Comparison of ENCODE assay signal across 11 mouse cellular contexts in the genomic region with DNA sequence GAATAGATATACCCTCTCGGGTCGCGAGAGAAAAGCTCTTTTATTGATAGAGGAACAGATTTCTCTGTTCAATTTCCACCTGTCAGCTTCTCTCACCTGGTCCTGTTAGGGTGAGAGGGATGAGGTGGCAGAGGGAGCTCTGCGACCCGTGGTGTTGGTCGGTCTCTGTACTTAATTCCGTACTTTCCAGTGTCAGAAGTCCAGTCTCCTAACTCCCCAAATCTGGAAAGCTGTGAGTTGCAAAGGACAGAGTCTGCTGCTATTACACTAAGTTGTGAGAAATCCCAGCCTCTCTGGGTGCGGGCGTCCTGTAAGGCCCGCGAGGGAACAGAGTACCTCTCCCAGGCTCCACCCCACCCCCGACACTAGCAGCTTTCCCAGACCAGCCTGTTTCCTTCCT. TPM values are rescaled to one million over a fixed set of nuclear protein-coding genes. Genes with fewer than 3 reads are reported as not detected.
DNase-seq lines count a peak whose midpoint lies in the region; ATAC-seq and TF ChIP-seq lines count a peak whose summit lies in the region.
"Had no signal": no experiment of that assay in that cellular context is flagged by ENCODE, and none has a peak within 500 bp of the region (broad histone marks: within the 10 kb centered on the region; RNA-seq: fewer than 3 reads in every experiment).

No protein-coding gene starts in this region.

- no peak overlapping the region for H3K4me2 ChIP-seq in hindbrain, embryonic 16.5 days (ENCODE audit: low read length)
- no peak overlapping the region for H3K4me2 ChIP-seq in midbrain, embryonic 11.5 days
- H3K4me2 ChIP-seq in midbrain, embryonic 15.5 days = no peak overlapping the region
- peak overlapping the region; percentile 50; the same call in 1 of the 2 replicates for H3K4me2 ChIP-seq in heart, postnatal 0 days (ENCODE audit: low read depth, low read length)
- H3K4me2 ChIP-seq in stomach, embryonic 16.5 days (ENCODE audit: low read depth, low read length) = 0 out of 2 replicates have a peak overlapping the region, but pooled peaks have one; percentile 57

- ATAC-seq in hindbrain, embryonic 16.5 days = no peak
- no peak for ATAC-seq in midbrain, embryonic 11.5 days (ENCODE audit: low FRiP score)
- ATAC-seq in midbrain, embryonic 15.5 days (replicated peaks) = no peak
- no peak for ATAC-seq in heart, postnatal 0 days (ENCODE audit: insufficient read depth, low read depth)
- no peak for ATAC-seq in stomach, embryonic 16.5 days (ENCODE audit: insufficient read depth, low FRiP score)
- no peak for ATAC-seq in erythroid progenitor cell, adult 5-6 weeks (replicated peaks; ENCODE audit: low FRiP score, poor library complexity, severe bottlenecking)

- TF ChIP-seq EP300 in heart, postnatal 0 days (IDR thresholded peaks at IDR 0.05; ENCODE audit: low read depth) = no peak

- no peaks in the 10 kb centered on the region for H3K9me3 ChIP-seq in hindbrain, embryonic 10.5 days
- no peaks in the 10 kb centered on the region for H3K9me3 ChIP-seq in hindbrain, embryonic 16.5 days (ENCODE audit: control insufficient read depth, low read length)
- no peaks in the 10 kb centered on the region for H3K9me3 ChIP-seq in midbrain, embryonic 11.5 days (ENCODE audit: control insufficient read depth, low read length)
- no peaks in the 10 kb centered on the region for H3K9me3 ChIP-seq in midbrain, embryonic 15.5 days
- no peaks in the 10 kb centered on the region for H3K9me3 ChIP-seq in heart, postnatal 0 days (replicated peaks; ENCODE audit: control insufficient read depth, low read length)
- no peaks in the 10 kb centered on the region for H3K9me3 ChIP-seq in stomach, embryonic 16.5 days (replicated peaks; ENCODE audit: control insufficient read depth, low read length)

- H3K27ac ChIP-seq in hindbrain, embryonic 10.5 days = no peak overlapping the region
- no peak overlapping the region for H3K27ac ChIP-seq in hindbrain, embryonic 16.5 days (ENCODE audit: low read depth, low read length)
- H3K27ac ChIP-seq in midbrain, embryonic 11.5 days (ENCODE audit: low read depth, low read length) = no peak overlapping the region
- H3K27ac ChIP-seq in midbrain, embryonic 15.5 days = no peak overlapping the region
- no peak overlapping the region for H3K27ac ChIP-seq in heart, postnatal 0 days (ENCODE audit: low read depth)
- 0 out of 2 replicates have a peak overlapping the region, but pooled peaks have one; percentile 33 for H3K27ac ChIP-seq in stomach, embryonic 16.5 days (ENCODE audit: low read length)
- H3K27ac ChIP-seq: left cerebral cortex, adult 2 months had no signal

- no peak overlapping the region for H3K4me3 ChIP-seq in hindbrain, embryonic 10.5 days
- H3K4me3 ChIP-seq in hindbrain, embryonic 16.5 days (ENCODE audit: low read length) = no peak overlapping the region
- no peak overlapping the region for H3K4me3 ChIP-seq in midbrain, embryonic 11.5 days (ENCODE audit: low read depth, low read length)
- no peak overlapping the region for H3K4me3 ChIP-seq in midbrain, embryonic 15.5 days
- H3K4me3 ChIP-seq in heart, postnatal 0 days (ENCODE audit: low read depth, low read length) = peak overlapping the region; percentile 27
- H3K4me3 ChIP-seq in stomach, embryonic 16.5 days (replicated peaks; ENCODE audit: low read length) = peak overlapping the region; percentile 32; the same call in 1 of the 2 replicates
- H3K4me3 ChIP-seq: left cerebral cortex, adult 2 months had no signal

- WGBS in hindbrain, embryonic 10.5 days = 1% methylated on average over 12 of the region's 12 CpGs
- WGBS in hindbrain, embryonic 16.5 days = 3% methylated on average over 12 of the region's 12 CpGs
- 2% methylated on average over 12 of the region's 12 CpGs for WGBS in midbrain, embryonic 11.5 days
- 1% methylated on average over 12 of the region's 12 CpGs for WGBS in midbrain, embryonic 15.5 days
- WGBS in heart, postnatal 0 days = 8% methylated on average over 12 of the region's 12 CpGs
- WGBS in stomach, embryonic 16.5 days = 26% methylated on average over 12 of the region's 12 CpGs

- no peak overlapping the region for H3K9ac ChIP-seq in hindbrain, embryonic 16.5 days (ENCODE audit: low read depth, low read length)
- H3K9ac ChIP-seq in midbrain, embryonic 11.5 days (ENCODE audit: low read length) = no peak overlapping the region
- H3K9ac ChIP-seq in midbrain, embryonic 15.5 days = no peak overlapping the region
- no peak overlapping the region for H3K9ac ChIP-seq in heart, postnatal 0 days (replicated peaks; ENCODE audit: low read depth, low read length)
- H3K9ac ChIP-seq in stomach, embryonic 16.5 days (ENCODE audit: low read length) = no peak overlapping the region

- DNase-seq in hindbrain, embryonic 10.5 days (ENCODE audit: low spot score) = peak; percentile 20
- DNase-seq in midbrain, embryonic 11.5 days (ENCODE audit: low spot score, missing footprints) = peak; percentile 95
- no peak for DNase-seq in heart, postnatal 0 days (ENCODE audit: low spot score)
- DNase-seq: kidney, adult 11 months; lung, adult 18-20 months; thymus, postnatal 14 days had no signal

- H3K4me1 ChIP-seq in hindbrain, embryonic 10.5 days (replicated peaks) = peaks cover 34% of the 10 kb centered on the region
- H3K4me1 ChIP-seq in hindbrain, embryonic 16.5 days (ENCODE audit: control insufficient read depth, insufficient read depth, low read depth, low read length) = peaks cover 4% of the 10 kb centered on the region
- H3K4me1 ChIP-seq in midbrain, embryonic 11.5 days (ENCODE audit: control insufficient read depth, insufficient read depth, low read length) = no peaks in the 10 kb centered on the region
- H3K4me1 ChIP-seq in midbrain, embryonic 15.5 days = peaks cover 28% of the 10 kb centered on the region
- peaks cover 3% of the 10 kb centered on the region; the same call in 1 of the 2 replicates for H3K4me1 ChIP-seq in heart, postnatal 0 days (ENCODE audit: control insufficient read depth, insufficient read depth)
- peaks cover 9% of the 10 kb centered on the region; the same call in 1 of the 2 replicates for H3K4me1 ChIP-seq in stomach, embryonic 16.5 days (ENCODE audit: control insufficient read depth, insufficient read depth, low read length)

- no peaks in the 10 kb centered on the region for H3K36me3 ChIP-seq in hindbrain, embryonic 10.5 days
- no peaks in the 10 kb centered on the region for H3K36me3 ChIP-seq in hindbrain, embryonic 16.5 days (ENCODE audit: control insufficient read depth, insufficient read depth, low read length)
- H3K36me3 ChIP-seq in midbrain, embryonic 11.5 days (ENCODE audit: control insufficient read depth, insufficient read depth, low read length) = no peaks in the 10 kb centered on the region
- H3K36me3 ChIP-seq in midbrain, embryonic 15.5 days (replicated peaks) = no peaks in the 10 kb centered on the region
- H3K36me3 ChIP-seq in heart, postnatal 0 days (replicated peaks; ENCODE audit: control insufficient read depth, insufficient read depth, low read length) = no peaks in the 10 kb centered on the region
- no peaks in the 10 kb centered on the region for H3K36me3 ChIP-seq in stomach, embryonic 16.5 days (ENCODE audit: control insufficient read depth, insufficient read depth, low read length)

- no peak for TF ChIP-seq CTCF in heart, postnatal 0 days (IDR thresholded peaks at IDR 0.05; ENCODE audit: low read depth)

- H3K27me3 ChIP-seq in hindbrain, embryonic 10.5 days (ENCODE audit: insufficient read depth, poor library complexity, severe bottlenecking) = peaks cover 82% of the 10 kb centered on the region
- peaks cover 55% of the 10 kb centered on the region for H3K27me3 ChIP-seq in hindbrain, embryonic 16.5 days (replicated peaks; ENCODE audit: control insufficient read depth, insufficient read depth, low read length)
- peaks cover 80% of the 10 kb centered on the region for H3K27me3 ChIP-seq in midbrain, embryonic 11.5 days (ENCODE audit: control insufficient read depth, insufficient read depth, low read length)
- H3K27me3 ChIP-seq in midbrain, embryonic 15.5 days (replicated peaks) = peaks cover 74% of the 10 kb centered on the region
- peaks cover 77% of the 10 kb centered on the region for H3K27me3 ChIP-seq in heart, postnatal 0 days (ENCODE audit: control insufficient read depth, insufficient read depth, low read length)
- H3K27me3 ChIP-seq in stomach, embryonic 16.5 days (ENCODE audit: control insufficient read depth, insufficient read depth, low read length) = peaks cover 23% of the 10 kb centered on the region

RNA-seq across cellular contexts. Expression of a gene that starts 11.6 kb away (rescaled TPM):
- 5.1 and 7.8 TPM in 2 replicates for polyA plus RNA-seq in hindbrain, embryonic 10.5 days (2016; fragmentation: Nextera tagmentation; extraction: Ambion mirVana)
- polyA plus RNA-seq in hindbrain, embryonic 16.5 days (2015; fragmentation: Nextera tagmentation; extraction: Ambion mirVana) = 9.3 and 14.5 TPM in 2 replicates
- 15.6 and 16.5 TPM in 2 replicates for polyA plus RNA-seq in midbrain, embryonic 11.5 days (2014; fragmentation: Nextera tagmentation; extraction: Ambion mirVana)
- 10.5 and 16.3 TPM in 2 replicates for polyA plus RNA-seq in midbrain, embryonic 15.5 days (2015; fragmentation: Nextera tagmentation; extraction: Ambion mirVana)
- 18.7 and 28.1 TPM in 2 replicates for total RNA-seq in heart, postnatal 0 days (2014; rRNA removed; ENCODE audit: low replicate concordance)
- 3.1 and 5.1 TPM in 2 replicates for polyA plus RNA-seq in heart, postnatal 0 days (2015; fragmentation: Nextera tagmentation; extraction: Ambion mirVana)
- polyA plus RNA-seq in stomach, embryonic 16.5 days (2015; fragmentation: Nextera tagmentation; extraction: Ambion mirVana) = 37.6 and 39.8 TPM in 2 replicates
- not detected in 2 replicates for total RNA-seq in erythroid progenitor cell, adult 5-6 weeks (2015; ENCODE audit: low replicate concordance)
- not detected in 2 replicates for total RNA-seq in erythroid progenitor cell, adult 5-6 weeks (2017; ENCODE audit: low replicate concordance)

Comparison
In these comparisons a context has a peak if more than half of its experiments do, and no peak if none do; other contexts are left out.
1. H3K4me3 ChIP-seq: peak in heart, postnatal 0 days (single experiment) and stomach, embryonic 16.5 days (single experiment); none in hindbrain, embryonic 10.5 days (single experiment), hindbrain, embryonic 16.5 days (single experiment), midbrain, embryonic 11.5 days (single experiment) and midbrain, embryonic 15.5 days (single experiment).
2. H3K4me2 ChIP-seq: peak in heart, postnatal 0 days (single experiment) and stomach, embryonic 16.5 days (single experiment); none in hindbrain, embryonic 16.5 days (single experiment), midbrain, embryonic 11.5 days (single experiment) and midbrain, embryonic 15.5 days (single experiment).